In genomic region chr2:37549346-37550012, GRCm38 (mm10) we compare ENCODE assay signal across 13 mouse cellular contexts. TPM values are rescaled to one million over a fixed set of nuclear protein-coding genes. Genes with fewer than 3 reads are reported as not detected.
DNase-seq lines count a peak whose midpoint lies in the region; ATAC-seq and TF ChIP-seq lines count a peak whose summit lies in the region.
"Had no signal": no experiment of that assay in that cellular context is flagged by ENCODE, and none has a peak within 500 bp of the region (broad histone marks: within the 10 kb centered on the region; RNA-seq: fewer than 3 reads in every experiment).

No protein-coding gene starts in this region.

- no peak for DNase-seq in cerebellum, postnatal 4 days (ENCODE audit: low spot score in 2 of 2)
- peak; percentile 81 for DNase-seq in adipocyte (ENCODE audit: low spot score)
- no peak for DNase-seq in kidney, adult 2 months
- no peak for DNase-seq in kidney, postnatal 25 days
- DNase-seq: adrenal gland, adult 2 months; kidney, postnatal 14 days had no signal

- peak overlapping the region; percentile 21 for H3K4me3 ChIP-seq in erythroblast, embryonic 14.5 days (replicated peaks)
- H3K4me3 ChIP-seq in liver, embryonic 15.5 days (replicated peaks): no peak overlapping the region
- H3K4me3 ChIP-seq in kidney, adult 2 months (ENCODE audit: insufficient read depth, low read depth, low read length): no peak overlapping the region
- H3K4me3 ChIP-seq in midbrain, embryonic 15.5 days: no peak overlapping the region
- H3K4me3 ChIP-seq: limb, embryonic 10.5 days; midbrain, embryonic 10.5 days; neural tube, embryonic 15.5 days had no signal

- peak overlapping the region; percentile 55 for H3K4me2 ChIP-seq in liver, embryonic 15.5 days
- no peak overlapping the region for H3K4me2 ChIP-seq in midbrain, embryonic 15.5 days
- H3K4me2 ChIP-seq: neural tube, embryonic 15.5 days had no signal

- no peaks in the 10 kb centered on the region for H3K27me3 ChIP-seq in erythroblast, embryonic 14.5 days (ENCODE audit: control insufficient read depth)
- H3K27me3 ChIP-seq in liver, embryonic 15.5 days: no peaks in the 10 kb centered on the region
- no peaks in the 10 kb centered on the region for H3K27me3 ChIP-seq in kidney, adult 2 months (replicated peaks; ENCODE audit: control insufficient read depth, insufficient read depth, low read length)
- H3K27me3 ChIP-seq in midbrain, embryonic 15.5 days (replicated peaks): no peaks in the 10 kb centered on the region
- H3K27me3 ChIP-seq: neural tube, embryonic 15.5 days had no signal

- peaks cover 2% of the 10 kb centered on the region; the same call in 1 of the 2 replicates for H3K9me3 ChIP-seq in erythroblast, embryonic 14.5 days (ENCODE audit: control insufficient read depth, low read length)
- H3K9me3 ChIP-seq in liver, embryonic 15.5 days (replicated peaks): no peaks in the 10 kb centered on the region
- no peaks in the 10 kb centered on the region for H3K9me3 ChIP-seq in midbrain, embryonic 15.5 days
- H3K9me3 ChIP-seq: limb, embryonic 10.5 days; midbrain, embryonic 10.5 days; neural tube, embryonic 15.5 days had no signal

- peak; percentile 68; the same call in 1 of the 2 replicates for ATAC-seq in cerebellum, adult (ENCODE audit: insufficient number of reproducible peaks, low FRiP score, low TSS enrichment)
- ATAC-seq in liver, embryonic 15.5 days (ENCODE audit: insufficient read depth): peak; percentile 98
- no peak for ATAC-seq in midbrain, embryonic 15.5 days (replicated peaks)

- H3K4me1 ChIP-seq in erythroblast, embryonic 14.5 days (ENCODE audit: control insufficient read depth): peaks cover 59% of the 10 kb centered on the region
- peaks cover 44% of the 10 kb centered on the region for H3K4me1 ChIP-seq in liver, embryonic 15.5 days (replicated peaks)
- H3K4me1 ChIP-seq in kidney, adult 2 months (ENCODE audit: control insufficient read depth, insufficient read depth, low read length): no peaks in the 10 kb centered on the region
- no peaks in the 10 kb centered on the region for H3K4me1 ChIP-seq in midbrain, embryonic 15.5 days
- H3K4me1 ChIP-seq: limb, embryonic 10.5 days; midbrain, embryonic 10.5 days; neural tube, embryonic 15.5 days had no signal

- no peak for TF ChIP-seq CTCF in kidney, adult 2 months (conservative IDR thresholded peaks at IDR 0.05; ENCODE audit: insufficient read depth, insufficient read length, low read depth, low read length)

- H3K27ac ChIP-seq in liver, embryonic 15.5 days (replicated peaks): peak overlapping the region; percentile 82
- H3K27ac ChIP-seq in kidney, adult 2 months (ENCODE audit: insufficient read depth, low read depth, low read length): no peak overlapping the region
- no peak overlapping the region for H3K27ac ChIP-seq in midbrain, embryonic 15.5 days
- H3K27ac ChIP-seq: limb, embryonic 10.5 days; midbrain, embryonic 10.5 days; neural tube, embryonic 15.5 days had no signal

- no peak overlapping the region for H3K9ac ChIP-seq in liver, embryonic 15.5 days
- H3K9ac ChIP-seq in midbrain, embryonic 15.5 days: no peak overlapping the region
- H3K9ac ChIP-seq: neural tube, embryonic 15.5 days had no signal

- no peak for TF ChIP-seq POLR2A in kidney, adult 2 months (IDR thresholded peaks at IDR 0.05; ENCODE audit: low read depth, low read length)

- peaks cover 50% of the 10 kb centered on the region for H3K36me3 ChIP-seq in erythroblast, embryonic 14.5 days (ENCODE audit: control insufficient read depth)
- H3K36me3 ChIP-seq in liver, embryonic 15.5 days (replicated peaks): peaks cover 37% of the 10 kb centered on the region
- H3K36me3 ChIP-seq in kidney, adult 2 months (ENCODE audit: control insufficient read depth, insufficient read depth, low read length): peaks cover 9% of the 10 kb centered on the region
- peaks cover 31% of the 10 kb centered on the region; the same call in 1 of the 2 replicates for H3K36me3 ChIP-seq in midbrain, embryonic 15.5 days (replicated peaks)

- 33% methylated on average over 1 of the region's 1 CpGs for WGBS in liver, embryonic 15.5 days (ENCODE audit: insufficient replicate concordance)
- 89% methylated on average over 1 of the region's 1 CpGs for WGBS in kidney, adult 2 months
- WGBS in midbrain, embryonic 15.5 days: 93% methylated on average over 1 of the region's 1 CpGs

RNA-seq across cellular contexts. Expression of gene Gpr21, which starts 33.3 kb away (rescaled TPM):
- polyA plus RNA-seq in erythroblast, embryonic 14.5 days (2012): not detected in 2 replicates
- polyA plus RNA-seq in liver, embryonic 15.5 days (2015; fragmentation: Nextera tagmentation; extraction: Ambion mirVana): 0.08 and 0.13 TPM in 2 replicates
- 0.20 TPM in 2 replicates for polyA plus RNA-seq in kidney, adult 2 months (2012; rRNA removed)
- polyA plus RNA-seq in midbrain, embryonic 15.5 days (2015; fragmentation: Nextera tagmentation; extraction: Ambion mirVana): 16.3 and 18.5 TPM in 2 replicates

Comparison
In these comparisons a context has a peak if more than half of its experiments do, and no peak if none do; other contexts are left out.
1. RNA of gene Gpr21, which starts 33.3 kb away (polyA plus RNA-seq): 16.3 to 18.5 TPM in midbrain, embryonic 15.5 days; 0.20 TPM in kidney, adult 2 months, 0.08 to 0.13 TPM in liver, embryonic 15.5 days and not detected in erythroblast, embryonic 14.5 days; every median in the first group is over 10 times any median in the second.